Mouse (Mus musculus): ENCODE measurements around the gene Plscr2. TPM values are rescaled to one million over a fixed set of nuclear protein-coding genes. Genes with fewer than 3 reads are reported as not detected.

The Plscr2 gene
- 0.69 and 1.3 TPM in 2 replicates for polyA plus RNA-seq (2014; fragmentation: Nextera tagmentation; extraction: Ambion mirVana)

DNA sequence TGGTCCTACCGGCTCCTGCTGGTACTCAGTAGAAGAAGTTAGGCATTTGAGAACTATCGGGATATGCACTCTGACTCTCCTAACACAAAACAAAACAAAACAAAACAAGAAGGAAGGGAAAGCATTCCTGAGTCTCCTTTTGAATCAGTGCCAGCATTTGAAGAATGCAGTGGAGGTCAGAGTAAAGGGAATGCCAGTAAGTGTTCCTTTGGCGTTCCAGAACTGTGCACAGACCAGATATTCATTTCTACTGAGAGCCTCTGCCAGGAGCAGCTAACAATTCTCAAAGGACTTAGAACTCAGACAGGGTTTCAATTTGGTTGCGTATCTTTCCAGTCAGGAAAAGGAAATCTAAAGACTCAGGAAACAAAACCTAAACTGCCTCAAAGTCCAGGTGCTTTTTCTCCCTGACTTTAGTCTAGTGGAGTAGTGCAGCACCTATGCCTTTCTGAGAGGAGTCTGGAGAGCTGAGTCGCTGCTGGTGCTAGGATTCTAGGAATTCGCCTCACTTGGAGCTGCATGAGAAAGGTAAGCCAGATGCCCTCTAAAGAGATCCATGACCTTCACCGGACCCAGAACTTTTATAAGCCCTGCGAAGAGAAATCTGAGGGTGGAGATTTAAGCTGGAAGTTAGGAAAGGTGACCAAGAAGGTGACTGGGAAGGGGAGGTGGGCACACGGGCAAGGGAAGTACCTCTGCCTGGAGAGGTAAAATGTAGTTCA is at the start of gene Plscr2:
Plscr2 (plus strand) TSS at position 117 of the 722 bp plus-strand sequence.
- no peaks in the 10 kb centered on the region for H3K4me1 ChIP-seq (replicated peaks; ENCODE audit: control insufficient read depth, insufficient read depth, low read length)
- WGBS, result 79% methylated on average over 9 of the region's 9 CpGs

DNA sequence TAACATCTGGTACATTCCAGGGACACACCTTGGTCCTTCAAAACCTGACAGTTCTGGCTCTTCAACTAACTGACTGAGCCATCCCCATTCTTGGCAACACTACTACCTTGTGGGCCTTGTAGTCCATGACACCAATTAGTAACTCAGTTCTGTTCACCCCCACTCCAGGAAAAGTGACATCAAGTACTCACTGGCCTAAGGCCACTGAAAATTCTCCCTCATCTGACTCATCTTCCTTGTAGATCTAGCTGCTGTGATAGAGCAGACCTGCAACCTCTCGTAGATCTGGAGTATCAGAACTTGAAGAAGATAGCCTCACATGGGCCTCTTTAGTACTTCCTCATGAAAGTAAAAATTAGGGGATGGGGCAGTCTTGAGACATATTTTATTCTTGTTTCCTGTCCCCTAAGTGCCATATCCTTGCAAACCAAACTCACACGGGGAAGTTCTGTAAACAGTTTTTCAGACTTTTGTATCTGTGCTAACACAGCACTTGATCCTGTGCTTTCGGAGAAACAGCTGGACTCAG is 49.2 kb upstream of the Plscr2 start:
- no peak overlapping the region for H3K9ac ChIP-seq (ENCODE audit: low read length)
- H3K4me1 ChIP-seq (replicated peaks; ENCODE audit: control insufficient read depth, insufficient read depth, low read length), result no peaks in the 10 kb centered on the region
- no peaks in the 10 kb centered on the region for H3K27me3 ChIP-seq (ENCODE audit: control insufficient read depth, insufficient read depth, low read length)
- H3K36me3 ChIP-seq (ENCODE audit: control insufficient read depth, insufficient read depth, low read length), result no peaks in the 10 kb centered on the region
- ATAC-seq (replicated peaks; ENCODE audit: low FRiP score) (no peak), DNase-seq (ENCODE audit: low spot score) (no peak)
- H3K9me3 ChIP-seq (ENCODE audit: control insufficient read depth, low read length), result no peaks in the 10 kb centered on the region
- H3K4me2 ChIP-seq (ENCODE audit: low read depth, low read length, severe bottlenecking), result no peak overlapping the region
- H3K4me3 ChIP-seq (ENCODE audit: low read depth, low read length), result no peak overlapping the region
- H3K27ac ChIP-seq (ENCODE audit: low read depth, low read length), result no peak overlapping the region
- 89% methylated on average over 3 of the region's 3 CpGs for whole genome bisulfite sequencing

More for the DNA sequence above, at the start of gene Plscr2:
- ATAC-seq (replicated peaks; ENCODE audit: low FRiP score), result no peak
- no peak within 1 kb of the TSS for H3K9ac ChIP-seq (ENCODE audit: low read length)
- H3K4me2 ChIP-seq (ENCODE audit: low read depth, low read length, severe bottlenecking), result no peak within 1 kb of the TSS
- no peaks in the 10 kb centered on the region for H3K36me3 ChIP-seq (ENCODE audit: control insufficient read depth, insufficient read depth, low read length)
- DNase-seq (ENCODE audit: low spot score), result no peak
- H3K27ac ChIP-seq (ENCODE audit: low read depth, low read length), result no peak within 1 kb of the TSS
- H3K4me3 ChIP-seq (ENCODE audit: low read depth, low read length), result no peak within 1 kb of the TSS
- H3K27me3 ChIP-seq (ENCODE audit: control insufficient read depth, insufficient read depth, low read length), result no peaks in the 10 kb centered on the region
- no peaks in the 10 kb centered on the region for H3K9me3 ChIP-seq (ENCODE audit: control insufficient read depth, low read length)

- H3K27me3 ChIP-seq (ENCODE audit: control insufficient read depth, insufficient read depth, low read length), result no peaks in the 10 kb centered on the region
- H3K27ac ChIP-seq (ENCODE audit: low read depth, low read length), result no peak overlapping the region
- H3K36me3 ChIP-seq (ENCODE audit: control insufficient read depth, insufficient read depth, low read length), result no peaks in the 10 kb centered on the region
- WGBS, result 90% methylated on average over 3 of the region's 3 CpGs
- no peaks in the 10 kb centered on the region for H3K9me3 ChIP-seq (ENCODE audit: control insufficient read depth, low read length)
- H3K4me2 ChIP-seq (ENCODE audit: low read depth, low read length, severe bottlenecking), result no peak overlapping the region
- H3K4me3 ChIP-seq (ENCODE audit: low read depth, low read length), result no peak overlapping the region
- H3K4me1 ChIP-seq (replicated peaks; ENCODE audit: control insufficient read depth, insufficient read depth, low read length), result no peaks in the 10 kb centered on the region
- no peak overlapping the region for H3K9ac ChIP-seq (ENCODE audit: low read length)
- DNase-seq (ENCODE audit: low spot score), result no peak
- no peak for ATAC-seq (replicated peaks; ENCODE audit: low FRiP score)
Observed at GRCm38 (mm10) chr9:92226795-92227194, 48.6 kb upstream of the Plscr2 start.

- WGBS, result 93% methylated on average over 16 of the region's 16 CpGs
Observed at GRCm38 (mm10) chr9:92228867-92229832, 46.3 kb upstream of the Plscr2 start.

GRCm38 (mm10) chr9:92229833-92230205 is 45.6 kb upstream of the Plscr2 start:
- H3K9me3 ChIP-seq (ENCODE audit: control insufficient read depth, low read length), result no peaks in the 10 kb centered on the region
- ATAC-seq (replicated peaks; ENCODE audit: low FRiP score), result no peak

More at GRCm38 (mm10) chr9:92228867-92229832, 46.3 kb upstream of the Plscr2 start:
- no peak overlapping the region for H3K9ac ChIP-seq (ENCODE audit: low read length)
- no peak overlapping the region for H3K4me2 ChIP-seq (ENCODE audit: low read depth, low read length, severe bottlenecking)
- no peaks in the 10 kb centered on the region for H3K9me3 ChIP-seq (ENCODE audit: control insufficient read depth, low read length)
- H3K36me3 ChIP-seq (ENCODE audit: control insufficient read depth, insufficient read depth, low read length), result no peaks in the 10 kb centered on the region
- no peaks in the 10 kb centered on the region for H3K27me3 ChIP-seq (ENCODE audit: control insufficient read depth, insufficient read depth, low read length)
- no peaks in the 10 kb centered on the region for H3K4me1 ChIP-seq (replicated peaks; ENCODE audit: control insufficient read depth, insufficient read depth, low read length)
- ATAC-seq (replicated peaks; ENCODE audit: low FRiP score) (no peak), DNase-seq (ENCODE audit: low spot score) (no peak)
- H3K27ac ChIP-seq (ENCODE audit: low read depth, low read length), result no peak overlapping the region
- H3K4me3 ChIP-seq (ENCODE audit: low read depth, low read length), result no peak overlapping the region

GRCm38 (mm10) chr9:92234901-92235458 is 40.4 kb upstream of the Plscr2 start:
- Histone ChIP-seq H3K4me2 (ENCODE audit: low read depth, low read length, severe bottlenecking) (no peak overlapping the region), H3K4me3 (ENCODE audit: low read depth, low read length) (no peak overlapping the region), H3K9ac (ENCODE audit: low read length) (no peak overlapping the region), H3K4me1 (replicated peaks; ENCODE audit: control insufficient read depth, insufficient read depth, low read length) (no peaks in the 10 kb centered on the region), H3K9me3 (ENCODE audit: control insufficient read depth, low read length) (no peaks in the 10 kb centered on the region), H3K36me3 (ENCODE audit: control insufficient read depth, insufficient read depth, low read length) (no peaks in the 10 kb centered on the region), H3K27me3 (ENCODE audit: control insufficient read depth, insufficient read depth, low read length) (no peaks in the 10 kb centered on the region), H3K27ac (ENCODE audit: low read depth, low read length) (no peak overlapping the region)
- DNase-seq (ENCODE audit: low spot score) (no peak), ATAC-seq (replicated peaks; ENCODE audit: low FRiP score) (no peak)
- 90% methylated on average over 11 of the region's 11 CpGs for WGBS

More at GRCm38 (mm10) chr9:92229833-92230205, 45.6 kb upstream of the Plscr2 start:
- Histone ChIP-seq H3K4me2 (ENCODE audit: low read depth, low read length, severe bottlenecking) (no peak overlapping the region), H3K4me3 (ENCODE audit: low read depth, low read length) (no peak overlapping the region), H3K27ac (ENCODE audit: low read depth, low read length) (no peak overlapping the region), H3K27me3 (ENCODE audit: control insufficient read depth, insufficient read depth, low read length) (no peaks in the 10 kb centered on the region), H3K9ac (ENCODE audit: low read length) (no peak overlapping the region), H3K4me1 (replicated peaks; ENCODE audit: control insufficient read depth, insufficient read depth, low read length) (no peaks in the 10 kb centered on the region), H3K36me3 (ENCODE audit: control insufficient read depth, insufficient read depth, low read length) (no peaks in the 10 kb centered on the region)
- no peak for DNase-seq (ENCODE audit: low spot score)
- 85% methylated on average over 2 of the region's 2 CpGs for WGBS

GRCm38 (mm10) chr9:92248773-92249446 is 26.5 kb upstream of the Plscr2 start:
- Histone ChIP-seq H3K4me3 (ENCODE audit: low read depth, low read length) (no peak overlapping the region), H3K27me3 (ENCODE audit: control insufficient read depth, insufficient read depth, low read length) (no peaks in the 10 kb centered on the region), H3K4me1 (replicated peaks; ENCODE audit: control insufficient read depth, insufficient read depth, low read length) (peaks cover 2% of the 10 kb centered on the region; the same call in 1 of the 2 replicates), H3K9ac (ENCODE audit: low read length) (no peak overlapping the region), H3K9me3 (ENCODE audit: control insufficient read depth, low read length) (no peaks in the 10 kb centered on the region), H3K4me2 (ENCODE audit: low read depth, low read length, severe bottlenecking) (no peak overlapping the region), H3K36me3 (ENCODE audit: control insufficient read depth, insufficient read depth, low read length) (no peaks in the 10 kb centered on the region), H3K27ac (ENCODE audit: low read depth, low read length) (no peak overlapping the region)
- DNase-seq (ENCODE audit: low spot score) (no peak), ATAC-seq (replicated peaks; ENCODE audit: low FRiP score) (no peak)
- 83% methylated on average over 7 of the region's 7 CpGs for WGBS

GRCm38 (mm10) chr9:92249447-92249852 is 26.0 kb upstream of the Plscr2 start, which contains the start of gene Plscr1:
Gene Plscr1, plus strand, starts transcription at chr9:92249750.
- Histone ChIP-seq H3K9ac (ENCODE audit: low read length) (peak within 1 kb of the TSS; percentile 71), H3K4me1 (replicated peaks; ENCODE audit: control insufficient read depth, insufficient read depth, low read length) (peaks cover 2% of the 10 kb centered on the region; the same call in 1 of the 2 replicates), H3K36me3 (ENCODE audit: control insufficient read depth, insufficient read depth, low read length) (no peaks in the 10 kb centered on the region), H3K27me3 (ENCODE audit: control insufficient read depth, insufficient read depth, low read length) (no peaks in the 10 kb centered on the region), H3K27ac (ENCODE audit: low read depth, low read length) (peak within 1 kb of the TSS; percentile 65), H3K4me2 (ENCODE audit: low read depth, low read length, severe bottlenecking) (peak within 1 kb of the TSS; percentile 54), H3K9me3 (ENCODE audit: control insufficient read depth, low read length) (no peaks in the 10 kb centered on the region), H3K4me3 (ENCODE audit: low read depth, low read length) (peak within 1 kb of the TSS; percentile 52)
- no peak for ATAC-seq (replicated peaks; ENCODE audit: low FRiP score)
- 37% methylated on average over 7 of the region's 7 CpGs for WGBS
- DNase-seq (ENCODE audit: low spot score), result no peak

Data from forebrain, embryonic 11.5 days (tissue).